Mouse (Mus musculus) olfactory bulb, adult 2 months (tissue): ENCODE measurements around the gene Lmx1b.

Source experiments
- CTCF ChIP-seq: fragments of 200-500 bp; IDR thresholded peaks from 2 replicates; pipeline ENCODE4 v1.5.1; 2012; ENCODE audit warnings: low read depth, mild to moderate bottlenecking, low read length, moderate library complexity; ENCODE audit not compliant: insufficient read depth
- POLR2A ChIP-seq: fragments of 200-500 bp; IDR thresholded peaks from 2 replicates; pipeline ENCODE4 v1.6.1; 2012; ENCODE audit warnings: mild to moderate bottlenecking, low read depth, low read length, moderate library complexity; ENCODE audit not compliant: insufficient read depth

- TF ChIP-seq POLR2A (no peak), CTCF (no peak)
Measured at GRCm38 (mm10) chr2:33645538-33646282, 5.4 kb upstream of the Lmx1b start.
